Mouse (Mus musculus): ENCODE data around the gene Tet2. TPM values are rescaled to one million over a fixed set of nuclear protein-coding genes. Genes with fewer than 3 reads are reported as not detected.
A peak's percentile ranks its signal among the peaks of the same experiment; 100 is the strongest.

Gene Tet2
- polyA plus RNA-seq, 1 experiment from 2014 or later: 21.8 TPM

GRCm38 (mm10) chr3:133563503-133564205 is 18.7 kb upstream of the Tet2 start:
- 71% methylated on average over 2 of the region's 2 CpGs for WGBS
- no peaks in the 10 kb centered on the region for H3K27me3 ChIP-seq
- no peak overlapping the region for H3K4me3 ChIP-seq
- no peak overlapping the region for H3K4me2 ChIP-seq (replicated peaks)
- H3K36me3 ChIP-seq: no peaks in the 10 kb centered on the region
- ATAC-seq (ENCODE audit: insufficient number of reproducible peaks, insufficient read depth, low FRiP score, low TSS enrichment): peak; percentile 64; the same call in 1 of the 2 replicates
- H3K4me1 ChIP-seq: 0 out of 2 replicates have a peak, but pooled peaks cover 3% of the 10 kb centered on the region
- no peaks in the 10 kb centered on the region for H3K9me3 ChIP-seq
- H3K27ac ChIP-seq: no peak overlapping the region
- no peak overlapping the region for H3K9ac ChIP-seq

DNA sequence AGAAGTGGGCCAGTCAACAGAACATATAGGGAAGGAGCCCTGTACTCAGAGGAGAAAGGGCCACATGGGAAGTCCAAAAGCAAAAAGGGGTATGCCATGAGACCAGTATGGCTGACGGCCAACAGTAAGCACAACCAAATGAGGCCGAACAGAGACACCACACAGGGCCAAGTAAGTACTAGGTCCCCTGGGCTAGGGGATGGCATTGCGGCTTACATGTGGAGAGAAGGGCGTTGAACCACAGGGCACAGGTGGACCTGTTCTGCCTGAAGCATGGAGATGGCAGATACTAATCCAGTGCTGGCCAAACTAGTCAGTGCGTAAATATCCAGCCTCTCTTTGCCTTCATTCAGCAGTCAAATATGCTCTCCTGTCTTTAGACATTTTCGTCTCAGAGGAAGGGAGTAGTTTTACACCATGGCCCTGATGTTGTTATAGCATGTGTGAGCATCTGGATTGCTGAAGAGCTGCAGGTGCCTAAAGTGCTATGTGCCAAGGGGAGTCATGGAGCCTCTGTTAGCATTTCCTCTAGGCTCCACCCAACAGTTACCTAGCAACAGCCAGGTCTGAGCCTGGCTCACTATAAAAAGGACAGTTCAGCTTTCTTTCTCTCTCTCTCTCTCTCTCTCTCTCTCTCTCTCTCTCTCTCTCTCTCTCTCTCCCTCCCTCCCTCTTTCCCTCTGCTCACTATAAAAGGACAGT is 14.6 kb upstream of the Tet2 start:
- Histone ChIP-seq H3K9ac (no peak overlapping the region), H3K4me1 (peaks cover 3% of the 10 kb centered on the region; the same call in 1 of the 2 replicates), H3K27ac (no peak overlapping the region), H3K4me2 (replicated peaks) (no peak overlapping the region), H3K27me3 (no peaks in the 10 kb centered on the region), H3K9me3 (no peaks in the 10 kb centered on the region), H3K4me3 (no peak overlapping the region), H3K36me3 (no peaks in the 10 kb centered on the region)
- 88% methylated on average over 6 of the region's 6 CpGs for WGBS
- no peak for ATAC-seq (ENCODE audit: insufficient number of reproducible peaks, insufficient read depth, low FRiP score, low TSS enrichment)

GRCm38 (mm10) chr3:133557602-133558001 is 12.7 kb upstream of the Tet2 start:
- Histone ChIP-seq H3K4me3 (no peak overlapping the region), H3K9me3 (no peaks in the 10 kb centered on the region), H3K27me3 (no peaks in the 10 kb centered on the region), H3K4me2 (replicated peaks) (no peak overlapping the region), H3K9ac (no peak overlapping the region), H3K36me3 (no peaks in the 10 kb centered on the region), H3K27ac (no peak overlapping the region), H3K4me1 (peaks cover 3% of the 10 kb centered on the region; the same call in 1 of the 2 replicates)
- WGBS: 71% methylated on average over 6 of the region's 6 CpGs
- ATAC-seq (ENCODE audit: insufficient number of reproducible peaks, insufficient read depth, low FRiP score, low TSS enrichment): no peak

GRCm38 (mm10) chr3:133557154-133557553 is 12.2 kb upstream of the Tet2 start:
- H3K9me3 ChIP-seq: no peaks in the 10 kb centered on the region
- ATAC-seq (ENCODE audit: insufficient number of reproducible peaks, insufficient read depth, low FRiP score, low TSS enrichment): no peak
- H3K27me3 ChIP-seq: no peaks in the 10 kb centered on the region
- no peak overlapping the region for H3K27ac ChIP-seq
- peaks cover 3% of the 10 kb centered on the region; the same call in 1 of the 2 replicates for H3K4me1 ChIP-seq
- no peak overlapping the region for H3K9ac ChIP-seq
- 78% methylated on average over 7 of the region's 7 CpGs for WGBS
- H3K36me3 ChIP-seq: no peaks in the 10 kb centered on the region
- no peak overlapping the region for H3K4me3 ChIP-seq
- H3K4me2 ChIP-seq (replicated peaks): no peak overlapping the region

GRCm38 (mm10) chr3:133555378-133555777 is 10.4 kb upstream of the Tet2 start:
- Histone ChIP-seq H3K9ac (no peak overlapping the region), H3K9me3 (no peaks in the 10 kb centered on the region), H3K27ac (no peak overlapping the region), H3K4me3 (no peak overlapping the region), H3K27me3 (no peaks in the 10 kb centered on the region), H3K36me3 (no peaks in the 10 kb centered on the region), H3K4me1 (peaks cover 3% of the 10 kb centered on the region; the same call in 1 of the 2 replicates), H3K4me2 (replicated peaks) (no peak overlapping the region)
- ATAC-seq (ENCODE audit: insufficient number of reproducible peaks, insufficient read depth, low FRiP score, low TSS enrichment): no peak
- WGBS: 68% methylated on average over 7 of the region's 7 CpGs

- 86% methylated on average over 6 of the region's 6 CpGs for WGBS
- Histone ChIP-seq H3K4me3 (no peak overlapping the region), H3K27ac (no peak overlapping the region), H3K9me3 (no peaks in the 10 kb centered on the region), H3K36me3 (no peaks in the 10 kb centered on the region), H3K4me2 (replicated peaks) (no peak overlapping the region), H3K9ac (no peak overlapping the region), H3K27me3 (no peaks in the 10 kb centered on the region), H3K4me1 (peaks cover 2% of the 10 kb centered on the region; the same call in 1 of the 2 replicates)
- ATAC-seq (ENCODE audit: insufficient number of reproducible peaks, insufficient read depth, low FRiP score, low TSS enrichment): no peak
Observed at GRCm38 (mm10) chr3:133554552-133555067, 9.7 kb upstream of the Tet2 start.

DNA sequence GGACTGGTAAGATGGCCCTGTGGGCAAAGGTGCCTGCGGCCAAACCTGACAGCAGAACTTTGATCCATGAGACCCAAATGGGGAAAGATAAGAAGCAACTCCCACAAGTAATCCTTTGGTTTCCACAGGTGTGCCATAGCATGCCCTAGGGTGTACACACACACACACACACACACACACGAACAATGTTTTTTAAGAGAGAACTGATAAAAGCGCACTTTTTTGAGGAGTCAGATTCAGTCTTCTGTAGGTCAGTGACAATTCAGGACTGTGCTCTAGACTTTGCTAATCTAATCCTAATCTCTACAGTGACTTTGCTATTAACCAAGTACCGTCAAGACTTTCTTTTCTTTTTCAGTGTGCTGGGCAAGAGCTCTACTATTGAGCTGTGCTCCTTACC is 9.2 kb upstream of the Tet2 start:
- Histone ChIP-seq H3K4me1 (no peaks in the 10 kb centered on the region; the same call in 1 of the 2 replicates), H3K4me2 (replicated peaks) (no peak overlapping the region), H3K9ac (no peak overlapping the region), H3K27ac (no peak overlapping the region), H3K36me3 (no peaks in the 10 kb centered on the region), H3K4me3 (no peak overlapping the region), H3K9me3 (no peaks in the 10 kb centered on the region), H3K27me3 (no peaks in the 10 kb centered on the region)
- no peak for ATAC-seq (ENCODE audit: insufficient number of reproducible peaks, insufficient read depth, low FRiP score, low TSS enrichment)
- 91% methylated on average over 4 of the region's 4 CpGs for WGBS

- no peak overlapping the region for H3K9ac ChIP-seq
- H3K36me3 ChIP-seq: no peaks in the 10 kb centered on the region
- ATAC-seq (ENCODE audit: insufficient number of reproducible peaks, insufficient read depth, low FRiP score, low TSS enrichment): no peak
- no peak overlapping the region for H3K4me2 ChIP-seq (replicated peaks)
- H3K27ac ChIP-seq: no peak overlapping the region
- H3K9me3 ChIP-seq: no peaks in the 10 kb centered on the region
- 66% methylated on average over 8 of the region's 8 CpGs for WGBS
- H3K4me1 ChIP-seq: no peaks in the 10 kb centered on the region
- H3K4me3 ChIP-seq: no peak overlapping the region
- no peaks in the 10 kb centered on the region for H3K27me3 ChIP-seq
Observed at GRCm38 (mm10) chr3:133551941-133552340, 7.0 kb upstream of the Tet2 start.

DNA sequence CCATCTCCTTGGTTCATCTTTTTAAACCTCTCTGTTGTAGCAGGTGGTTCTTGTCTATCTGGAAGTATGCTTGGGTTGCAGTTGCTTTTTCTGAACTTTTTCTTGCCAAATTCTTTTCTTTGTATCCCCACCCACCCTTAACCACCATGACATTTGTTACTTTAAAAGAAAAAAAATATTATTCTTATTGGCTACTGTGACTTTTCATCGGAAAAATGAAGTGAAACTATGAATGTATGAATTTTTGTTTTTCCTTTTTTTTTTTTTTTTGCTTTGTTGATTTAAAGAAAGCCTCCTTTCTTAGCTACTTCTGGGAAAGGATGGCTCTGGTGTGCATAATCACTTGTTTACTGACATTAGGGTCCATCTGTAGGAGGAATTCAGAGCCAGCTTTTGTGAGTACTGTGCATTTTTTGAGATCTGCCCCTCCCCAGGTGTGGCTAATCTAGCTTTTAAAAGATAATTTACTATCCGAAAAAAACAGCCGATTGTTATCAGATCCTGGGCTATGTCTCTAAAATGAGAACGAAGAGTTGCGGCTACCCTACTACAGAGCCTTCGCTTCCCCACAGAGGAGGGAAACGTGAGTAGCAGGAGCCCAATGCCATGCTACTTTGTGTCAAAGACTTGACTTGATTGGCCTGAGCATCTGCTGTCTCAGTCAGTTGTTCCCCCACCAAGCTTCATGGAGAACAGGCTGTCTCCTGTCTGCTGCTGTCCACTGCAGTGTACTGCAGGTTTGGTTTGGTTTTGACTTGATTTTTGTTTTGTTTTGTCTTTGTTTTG is 4.6 kb upstream of the Tet2 start:
- Histone ChIP-seq H3K27ac (no peak overlapping the region), H3K36me3 (no peaks in the 10 kb centered on the region), H3K4me3 (no peak overlapping the region), H3K27me3 (no peaks in the 10 kb centered on the region), H3K4me2 (replicated peaks) (no peak overlapping the region), H3K4me1 (no peaks in the 10 kb centered on the region), H3K9ac (no peak overlapping the region), H3K9me3 (no peaks in the 10 kb centered on the region)
- 56% methylated on average over 7 of the region's 7 CpGs for WGBS
- no peak for ATAC-seq (ENCODE audit: insufficient number of reproducible peaks, insufficient read depth, low FRiP score, low TSS enrichment)

DNA sequence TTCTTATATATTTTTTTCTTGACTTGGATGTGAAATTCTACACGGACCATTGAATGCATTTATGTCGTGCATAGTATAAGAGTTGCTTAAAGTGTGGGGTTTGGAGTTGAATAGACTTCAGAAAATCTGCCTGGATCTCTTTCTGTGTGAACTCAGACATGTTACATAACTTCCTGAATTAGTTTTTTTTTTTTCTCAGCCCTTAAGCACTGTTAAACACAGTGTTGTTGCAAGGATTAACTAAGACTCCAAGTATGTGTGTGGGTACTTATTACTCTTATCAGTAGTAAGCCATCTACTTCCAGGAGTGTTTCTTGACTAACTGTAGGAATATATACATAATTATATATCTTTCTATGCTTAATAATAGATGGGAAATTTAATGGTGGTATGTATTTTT is 3.7 kb upstream of the Tet2 start:
- Histone ChIP-seq H3K27ac (no peak overlapping the region), H3K9ac (no peak overlapping the region), H3K4me3 (no peak overlapping the region), H3K4me1 (no peaks in the 10 kb centered on the region), H3K27me3 (no peaks in the 10 kb centered on the region), H3K4me2 (replicated peaks) (no peak overlapping the region), H3K36me3 (no peaks in the 10 kb centered on the region), H3K9me3 (no peaks in the 10 kb centered on the region)
- no peak for ATAC-seq (ENCODE audit: insufficient number of reproducible peaks, insufficient read depth, low FRiP score, low TSS enrichment)
- 86% methylated on average over 2 of the region's 2 CpGs for WGBS

- no peak for ATAC-seq (ENCODE audit: insufficient number of reproducible peaks, insufficient read depth, low FRiP score, low TSS enrichment)
- Histone ChIP-seq H3K27ac (no peak overlapping the region), H3K4me1 (no peaks in the 10 kb centered on the region), H3K36me3 (no peaks in the 10 kb centered on the region), H3K4me3 (no peak overlapping the region), H3K27me3 (no peaks in the 10 kb centered on the region), H3K9ac (no peak overlapping the region), H3K9me3 (no peaks in the 10 kb centered on the region), H3K4me2 (replicated peaks) (no peak overlapping the region)
- 43% methylated on average over 2 of the region's 2 CpGs for WGBS
Observed at GRCm38 (mm10) chr3:133546790-133547189, 1.9 kb upstream of the Tet2 start.
